Mouse (Mus musculus) spleen, adult 2 months (tissue): Measurements from ENCODE around the gene Esd.

Experiments
- CTCF ChIP-seq: fragments of 200-500 bp; IDR thresholded peaks from 2 replicates; pipeline ENCODE4 v1.5.1; 2011; ENCODE audit warnings: mild to moderate bottlenecking, inconsistent platforms; ENCODE audit not compliant: insufficient read depth, insufficient read length, insufficient replicate concordance; ENCODE audit errors: extremely low read depth
- POLR2A ChIP-seq: fragments of 200-500 bp; IDR thresholded peaks from 2 replicates; pipeline ENCODE4 v1.6.1; 2011; ENCODE audit warnings: low read depth, low read length, inconsistent platforms

DNA sequence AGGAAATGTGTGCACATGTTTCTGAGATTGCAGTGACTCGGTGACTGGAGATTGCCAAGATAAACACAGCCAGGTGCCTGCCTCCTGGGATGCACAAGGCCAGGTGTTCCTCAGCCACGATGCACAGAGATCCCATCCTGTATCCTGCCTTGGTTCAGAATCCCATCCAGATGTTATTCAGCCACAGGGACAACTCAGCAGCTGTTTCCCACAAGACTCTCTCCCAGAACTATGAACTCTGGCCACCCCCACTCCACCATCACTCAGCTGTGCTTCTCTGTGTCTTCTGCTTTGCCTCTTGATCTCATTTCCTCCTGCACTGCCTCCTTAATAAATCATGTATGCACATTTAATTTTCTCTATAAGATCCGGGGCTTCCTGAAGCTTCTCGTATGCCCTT is 35.3 kb upstream of the Esd start:
- no peak for TF ChIP-seq POLR2A
- TF ChIP-seq CTCF, result no peak
